Mouse (Mus musculus) hindbrain, postnatal 0 days (tissue): Measurements from ENCODE around the gene Marf1. TPM values are rescaled to one million over a fixed set of nuclear protein-coding genes. Genes with fewer than 3 reads are reported as not detected.

ENCODE experiments used
- ATAC-seq: fragments of 200-750 bp; cut with Nextera tagmentation; 2 replicates; pipeline ENCODE4 v1.8.0; 2017; ENCODE audit warnings: mild to moderate bottlenecking, moderate TSS enrichment, moderate library complexity
- DNase-seq: peaks from one replicate; pipeline ENCODE4 v3.0.0-alpha.2; 2015; ENCODE audit warnings: low spot score
- H3K27ac ChIP-seq: fragments of 300-500 bp; sonication (generic); 2 replicates; pipeline ENCODE4 v1.5.1; 2014; ENCODE audit warnings: mild to moderate bottlenecking
- H3K27me3 ChIP-seq: fragments of 300-500 bp; sonication (generic); 2 replicates; pipeline ENCODE4 v1.6.1; 2014; ENCODE audit warnings: low read length, mixed read lengths; ENCODE audit not compliant: insufficient read depth
- H3K36me3 ChIP-seq: fragments of 300-500 bp; sonication (generic); 2 replicates; pipeline ENCODE4 v1.6.1; 2014; ENCODE audit warnings: low read length, mixed read lengths; ENCODE audit not compliant: insufficient read depth
- H3K4me1 ChIP-seq: fragments of 300-500 bp; sonication (generic); 2 replicates; pipeline ENCODE4 v1.6.1; 2014; ENCODE audit warnings: antibody characterized with exemption, low read length, mixed read lengths; ENCODE audit not compliant: insufficient read depth
- H3K4me2 ChIP-seq: fragments of 300-500 bp; sonication (generic); 2 replicates; pipeline ENCODE4 v1.6.1; 2014; ENCODE audit warnings: low read depth, mild to moderate bottlenecking, low read length, moderate library complexity, mixed read lengths
- H3K4me3 ChIP-seq: fragments of 300-500 bp; sonication (generic); 2 replicates; pipeline ENCODE4 v1.5.1; 2014; ENCODE audit warnings: low read length
- H3K9ac ChIP-seq: fragments of 300-500 bp; sonication (generic); replicated peaks from 2 replicates; pipeline ENCODE4 v1.6.1; 2014; ENCODE audit warnings: mild to moderate bottlenecking, low read length, moderate library complexity, mixed read lengths
- H3K9me3 ChIP-seq: fragments of 300-500 bp; sonication (generic); 2 replicates; pipeline ENCODE4 v1.6.1; 2016; ENCODE audit warnings: low read length, mixed read lengths
- CTCF ChIP-seq: IDR thresholded peaks from 2 replicates; pipeline ENCODE4 v1.5.1; 2016; ENCODE audit warnings: antibody characterized with exemption, control low read depth, low read depth
- WGBS: fragments of 180-500 bp; shearing (Covaris S2); extraction: QIAGEN DNeasy Blood & Tissue Kit; methylation state at CpG from one replicate; pipeline ENCODE4 v1.1.7; 2014; 5-methylcytosine and 5-hydroxymethylcytosine counted together
- polyA plus RNA-seq: library from polyadenylated mRNA; unstranded; fragments of >200 nt; fragmentation: Nextera tagmentation; extraction: Ambion mirVana; gene quantifications from 2 replicates; pipeline ENCODE4 v1.2.1, GENCODE M21; 2015
- total RNA-seq: library from RNA; depleted of rRNA; stranded (reverse); fragments of >200 nt; gene quantifications from 2 replicates; pipeline ENCODE4 v1.2.3, GENCODE M21; 2014

Gene Marf1
- total and polyA plus RNA-seq, 2 experiments from 2014 or later: 8.0 to 22.8 TPM

GRCm38 (mm10) chr16:14125253-14125652, 37.9 kb downstream of the Marf1 start:
- no peak overlapping the region for H3K9ac ChIP-seq
- no peaks in the 10 kb centered on the region for H3K4me1 ChIP-seq
- H3K27me3 ChIP-seq: no peaks in the 10 kb centered on the region
- H3K4me2 ChIP-seq: no peak overlapping the region
- no peak overlapping the region for H3K27ac ChIP-seq
- ATAC-seq (no peak), DNase-seq (no peak)
- TF ChIP-seq CTCF: no peak
- no peaks in the 10 kb centered on the region for H3K9me3 ChIP-seq
- H3K4me3 ChIP-seq: no peak overlapping the region
- H3K36me3 ChIP-seq: peaks cover 63% of the 10 kb centered on the region
- 90% methylated on average over 1 of the region's 1 CpGs for WGBS

GRCm38 (mm10) chr16:14124709-14125108, 38.4 kb downstream of the Marf1 start:
- 95% methylated on average over 7 of the region's 7 CpGs for WGBS
- Histone ChIP-seq H3K9me3 (no peaks in the 10 kb centered on the region), H3K27ac (no peak overlapping the region), H3K27me3 (no peaks in the 10 kb centered on the region), H3K36me3 (peaks cover 60% of the 10 kb centered on the region), H3K4me2 (no peak overlapping the region), H3K9ac (no peak overlapping the region), H3K4me1 (no peaks in the 10 kb centered on the region), H3K4me3 (no peak overlapping the region)
- DNase-seq: no peak
- no peak for TF ChIP-seq CTCF
- ATAC-seq: no peak

GRCm38 (mm10) chr16:14123901-14124300, 39.2 kb downstream of the Marf1 start:
- Histone ChIP-seq H3K9ac (no peak overlapping the region), H3K9me3 (no peaks in the 10 kb centered on the region), H3K27ac (no peak overlapping the region), H3K4me2 (no peak overlapping the region), H3K36me3 (peaks cover 56% of the 10 kb centered on the region), H3K4me1 (no peaks in the 10 kb centered on the region), H3K27me3 (no peaks in the 10 kb centered on the region), H3K4me3 (no peak overlapping the region)
- TF ChIP-seq CTCF: no peak
- ATAC-seq (no peak), DNase-seq (no peak)
- 85% methylated on average over 2 of the region's 2 CpGs for WGBS

- Histone ChIP-seq H3K36me3 (peaks cover 47% of the 10 kb centered on the region), H3K9me3 (no peaks in the 10 kb centered on the region), H3K27me3 (no peaks in the 10 kb centered on the region), H3K4me3 (no peak overlapping the region), H3K27ac (no peak overlapping the region), H3K9ac (no peak overlapping the region), H3K4me1 (no peaks in the 10 kb centered on the region), H3K4me2 (no peak overlapping the region)
- 0 out of 2 replicates have a peak, but pooled peaks have one; percentile 19 for TF ChIP-seq CTCF
- no peak for DNase-seq
- ATAC-seq: no peak
Observed at GRCm38 (mm10) chr16:14122586-14122985, 40.6 kb downstream of the Marf1 start.

GRCm38 (mm10) chr16:14121563-14121962, 41.6 kb downstream of the Marf1 start:
- Histone ChIP-seq H3K9me3 (no peaks in the 10 kb centered on the region), H3K27me3 (no peaks in the 10 kb centered on the region), H3K27ac (no peak overlapping the region), H3K4me1 (no peaks in the 10 kb centered on the region), H3K4me3 (no peak overlapping the region), H3K36me3 (peaks cover 47% of the 10 kb centered on the region), H3K9ac (no peak overlapping the region), H3K4me2 (no peak overlapping the region)
- ATAC-seq: no peak
- WGBS: 98% methylated on average over 7 of the region's 7 CpGs
- DNase-seq: no peak
- no peak for TF ChIP-seq CTCF

- DNase-seq: no peak
- no peak overlapping the region for H3K27ac ChIP-seq
- TF ChIP-seq CTCF: no peak
- no peaks in the 10 kb centered on the region for H3K4me1 ChIP-seq
- no peak for ATAC-seq
- H3K36me3 ChIP-seq: peaks cover 46% of the 10 kb centered on the region
- no peak overlapping the region for H3K4me3 ChIP-seq
- no peak overlapping the region for H3K4me2 ChIP-seq
- no peak overlapping the region for H3K9ac ChIP-seq
- no peaks in the 10 kb centered on the region for H3K9me3 ChIP-seq
- 88% methylated on average over 5 of the region's 5 CpGs for WGBS
- H3K27me3 ChIP-seq: no peaks in the 10 kb centered on the region
Observed at GRCm38 (mm10) chr16:14120941-14121340, 42.2 kb downstream of the Marf1 start.

GRCm38 (mm10) chr16:14117299-14117698, 45.9 kb downstream of the Marf1 start:
- no peak overlapping the region for H3K4me2 ChIP-seq
- no peaks in the 10 kb centered on the region for H3K27me3 ChIP-seq
- H3K36me3 ChIP-seq: peaks cover 40% of the 10 kb centered on the region
- no peak overlapping the region for H3K4me3 ChIP-seq
- 92% methylated on average over 2 of the region's 2 CpGs for WGBS
- no peak overlapping the region for H3K9ac ChIP-seq
- no peaks in the 10 kb centered on the region for H3K4me1 ChIP-seq
- no peaks in the 10 kb centered on the region for H3K9me3 ChIP-seq
- ATAC-seq: no peak
- H3K27ac ChIP-seq: no peak overlapping the region
- no peak for DNase-seq
- no peak for TF ChIP-seq CTCF
